Mouse (Mus musculus) liver, postnatal 0 days (tissue): ENCODE results near the gene Fgr. TPM values are rescaled to one million over a fixed set of nuclear protein-coding genes. Genes with fewer than 3 reads are reported as not detected.
A peak's percentile ranks its signal among the peaks of the same experiment; 100 is the strongest.

ENCODE experiments used
- ATAC-seq: fragments of 200-750 bp; cut with Nextera tagmentation; 2 replicates; pipeline ENCODE4 v1.8.0; 2017; ENCODE audit warnings: mild to moderate bottlenecking, moderate library complexity
- DNase-seq: peaks from one replicate; pipeline ENCODE4 v3.0.0-alpha.2; 2016
- H3K27ac ChIP-seq: fragments of 300-500 bp; sonication (generic); 2 replicates; pipeline ENCODE4 v1.5.1; 2014; ENCODE audit warnings: antibody characterized with exemption, moderate library complexity, mild to moderate bottlenecking, low read depth
- H3K27me3 ChIP-seq: fragments of 300-500 bp; sonication (generic); 2 replicates; pipeline ENCODE4 v1.6.1; 2014; ENCODE audit warnings: low read length, control low read depth, mixed read lengths; ENCODE audit not compliant: insufficient read depth
- H3K36me3 ChIP-seq: fragments of 300-500 bp; sonication (generic); replicated peaks from 2 replicates; pipeline ENCODE4 v1.6.1; 2014; ENCODE audit warnings: mild to moderate bottlenecking, control low read depth, low read length, moderate library complexity, mixed read lengths; ENCODE audit not compliant: insufficient read depth
- H3K4me1 ChIP-seq: fragments of 300-500 bp; sonication (generic); 2 replicates; pipeline ENCODE4 v1.6.1; 2014; ENCODE audit warnings: antibody characterized with exemption, mild to moderate bottlenecking, control low read depth; ENCODE audit not compliant: insufficient read depth
- H3K4me2 ChIP-seq: fragments of 300-500 bp; sonication (generic); 2 replicates; pipeline ENCODE4 v1.6.1; 2014; ENCODE audit warnings: low read depth, mild to moderate bottlenecking, low read length, moderate library complexity, mixed read lengths
- H3K4me3 ChIP-seq: fragments of 300-500 bp; sonication (generic); 2 replicates; pipeline ENCODE4 v1.5.1; 2014; ENCODE audit warnings: low read depth, low read length
- H3K9ac ChIP-seq: fragments of 300-500 bp; sonication (generic); replicated peaks from 2 replicates; pipeline ENCODE4 v1.6.1; 2014; ENCODE audit warnings: mild to moderate bottlenecking, moderate library complexity
- H3K9me3 ChIP-seq: fragments of 300-500 bp; sonication (generic); 2 replicates; pipeline ENCODE4 v1.6.1; 2016; ENCODE audit warnings: mild to moderate bottlenecking, control low read depth, low read length, mixed read lengths
- CTCF ChIP-seq: sonication (generic); IDR thresholded peaks from 2 replicates; pipeline ENCODE4 v1.5.1; 2016; ENCODE audit warnings: antibody characterized with exemption, low read depth
- EP300 ChIP-seq: IDR thresholded peaks from 2 replicates; pipeline ENCODE4 v1.6.1; 2016; ENCODE audit warnings: antibody characterized with exemption, low read depth, mild to moderate bottlenecking
- WGBS: fragments of 180-500 bp; shearing (Covaris S2); extraction: QIAGEN DNeasy Blood & Tissue Kit; methylation state at CpG from one replicate; pipeline ENCODE4 v1.1.7; 2014; ENCODE audit not compliant: insufficient replicate concordance; 5-methylcytosine and 5-hydroxymethylcytosine counted together
- polyA plus RNA-seq: library from polyadenylated mRNA; unstranded; fragments of >200 nt; fragmentation: Nextera tagmentation; extraction: Ambion mirVana; gene quantifications from 2 replicates; pipeline ENCODE4 v1.2.1, GENCODE M21; 2015

The Fgr gene
- polyA plus RNA-seq, 1 experiment from 2014 or later = 4.0 TPM

DNA sequence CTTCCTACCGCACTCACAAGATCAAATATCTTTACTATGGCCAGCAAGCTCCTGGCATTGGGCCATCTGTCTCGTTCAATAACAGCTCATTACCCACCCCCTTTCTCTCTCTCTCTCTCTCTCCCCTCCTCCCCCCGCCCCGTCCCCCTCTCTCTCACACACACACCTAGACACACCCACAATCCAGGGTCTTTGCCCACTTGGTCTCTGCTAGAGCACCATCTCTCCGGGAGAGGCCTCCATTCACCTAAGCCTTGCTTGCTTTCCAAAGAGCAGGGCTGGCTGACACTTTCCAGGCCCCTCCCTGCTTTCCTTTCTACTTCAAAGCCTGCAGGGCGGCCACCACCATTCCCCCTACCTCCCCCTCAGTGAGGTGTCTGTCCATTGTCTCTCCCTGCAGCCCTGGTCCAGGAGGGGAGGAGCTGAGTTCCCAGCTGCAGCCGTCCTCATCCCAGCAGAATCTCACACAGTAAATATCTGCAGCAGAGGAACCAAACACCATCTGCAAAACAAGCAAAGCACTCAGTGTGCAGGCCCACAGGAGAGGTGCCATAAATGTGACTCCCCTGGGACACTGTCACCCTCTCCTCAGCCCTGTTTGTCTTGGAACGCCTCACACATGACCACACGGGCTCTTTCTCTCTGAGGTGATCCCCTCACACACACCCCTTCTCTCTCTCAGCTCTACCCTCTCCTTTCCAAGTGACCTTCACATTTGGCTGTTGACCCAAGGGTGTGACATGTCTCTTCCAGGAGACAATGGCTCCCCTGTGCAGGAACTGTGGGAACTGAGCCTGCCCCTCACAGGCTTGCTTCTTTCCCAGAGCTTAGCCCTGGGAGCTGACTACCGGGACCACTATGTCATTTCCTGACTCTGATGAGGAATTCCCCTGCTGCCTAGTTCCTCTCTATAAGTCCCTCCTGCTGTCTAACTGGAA lies 14.9 kb upstream of the Fgr start:
- Histone ChIP-seq H3K9ac (no peak overlapping the region), H3K36me3 (no peaks in the 10 kb centered on the region), H3K4me1 (peaks cover 28% of the 10 kb centered on the region), H3K27ac (peak overlapping the region; percentile 79), H3K9me3 (no peaks in the 10 kb centered on the region), H3K27me3 (no peaks in the 10 kb centered on the region), H3K4me2 (no peak overlapping the region), H3K4me3 (no peak overlapping the region)
- DNase-seq (no peak), ATAC-seq (peak; percentile 17; the same call in 1 of the 2 replicates)
- TF ChIP-seq EP300 (no peak), CTCF (no peak)
- WGBS = 42% methylated on average over 10 of the region's 10 CpGs

DNA sequence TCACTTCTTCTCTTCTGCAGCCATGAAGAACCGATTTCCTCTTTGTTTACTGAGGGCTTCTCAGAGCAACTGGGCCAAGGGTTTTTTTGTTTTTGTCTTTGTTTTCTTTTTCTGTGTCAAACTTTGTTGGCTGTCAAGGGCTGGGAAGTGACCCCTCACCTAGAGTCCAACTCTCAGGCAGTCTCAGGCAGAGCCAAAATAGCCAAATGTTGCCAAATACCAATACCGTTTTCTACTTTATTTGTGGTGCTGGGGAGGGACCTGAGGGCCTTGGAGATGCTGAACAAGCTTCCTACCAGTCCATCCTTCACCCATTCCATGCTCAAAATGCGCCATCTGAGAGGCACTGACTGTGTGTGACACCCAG lies 14.2 kb upstream of the Fgr start:
- no peak for TF ChIP-seq CTCF
- no peak for TF ChIP-seq EP300
- H3K4me2 ChIP-seq = no peak overlapping the region
- no peaks in the 10 kb centered on the region for H3K9me3 ChIP-seq
- no peak for DNase-seq
- peak overlapping the region; percentile 79 for H3K27ac ChIP-seq
- 46% methylated on average over 3 of the region's 3 CpGs for WGBS
- H3K27me3 ChIP-seq = no peaks in the 10 kb centered on the region
- peaks cover 28% of the 10 kb centered on the region for H3K4me1 ChIP-seq
- peak; percentile 78 for ATAC-seq
- H3K36me3 ChIP-seq = no peaks in the 10 kb centered on the region
- no peak overlapping the region for H3K4me3 ChIP-seq
- no peak overlapping the region for H3K9ac ChIP-seq

DNA sequence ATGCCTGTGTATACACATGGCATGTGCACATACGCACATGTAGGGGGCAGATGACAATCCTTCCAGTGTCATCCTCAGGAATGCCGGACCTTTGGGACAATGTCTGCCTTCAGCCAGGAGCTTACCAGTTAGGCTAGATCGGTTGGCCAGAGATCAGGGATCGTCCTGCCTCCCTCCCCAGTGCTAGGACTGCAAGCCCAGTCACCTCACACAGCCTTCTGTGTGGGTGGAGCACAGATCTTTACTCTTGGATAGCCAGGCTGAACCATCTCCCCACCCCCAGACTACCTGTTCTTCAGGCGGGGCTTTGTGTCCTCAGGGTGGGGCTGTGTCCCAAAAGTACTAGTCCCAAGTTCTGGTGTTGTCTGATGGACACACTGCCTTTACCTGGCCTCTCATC lies 13.6 kb upstream of the Fgr start:
- no peaks in the 10 kb centered on the region for H3K27me3 ChIP-seq
- DNase-seq = no peak
- no peak overlapping the region for H3K4me3 ChIP-seq
- H3K9me3 ChIP-seq = no peaks in the 10 kb centered on the region
- H3K9ac ChIP-seq = no peak overlapping the region
- ATAC-seq = no peak; the same call in 1 of the 2 replicates
- no peak overlapping the region for H3K4me2 ChIP-seq
- peaks cover 28% of the 10 kb centered on the region for H3K4me1 ChIP-seq
- TF ChIP-seq CTCF (no peak), EP300 (no peak)
- WGBS = 51% methylated on average over 5 of the region's 5 CpGs
- peak overlapping the region; percentile 79 for H3K27ac ChIP-seq
- H3K36me3 ChIP-seq = no peaks in the 10 kb centered on the region

DNA sequence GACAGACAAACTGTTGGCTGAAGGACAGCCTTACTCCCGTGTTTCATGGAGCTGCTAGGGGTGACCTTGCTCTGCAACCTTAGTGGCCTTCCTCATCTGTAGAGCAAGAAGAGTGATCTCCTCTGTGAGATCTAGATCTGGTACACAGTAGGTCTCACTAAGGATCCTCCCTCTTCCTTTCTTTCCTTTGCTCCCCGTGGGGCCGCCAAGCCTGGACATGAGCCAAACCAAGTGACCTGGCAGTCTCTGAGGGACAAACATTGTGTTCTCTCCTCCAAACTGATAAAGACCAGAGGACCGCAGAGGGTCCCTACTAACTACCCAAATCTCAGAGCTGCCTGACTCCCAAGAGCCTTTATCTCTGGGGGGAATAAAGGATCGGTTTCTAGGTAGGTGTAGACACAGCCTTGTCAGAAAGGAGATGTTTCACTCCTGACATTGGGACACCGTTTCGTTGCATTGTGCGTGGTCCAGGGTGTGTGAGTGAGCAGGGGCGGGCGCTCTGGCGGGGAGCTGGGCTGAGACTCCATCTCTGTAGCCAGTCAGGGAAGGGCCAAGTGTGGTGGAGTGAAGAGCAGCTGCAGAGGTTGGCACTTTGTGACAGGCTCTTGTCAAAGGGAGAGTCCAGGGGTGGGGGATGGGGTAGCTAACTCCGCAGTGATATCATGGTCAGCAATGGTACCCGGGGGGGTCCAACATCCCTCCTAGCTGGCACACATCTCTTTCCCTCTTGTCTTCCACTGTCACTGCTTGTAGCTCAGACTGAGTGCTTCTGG lies 12.8 kb upstream of the Fgr start:
- Histone ChIP-seq H3K27ac (peak overlapping the region; percentile 79), H3K9ac (no peak overlapping the region), H3K4me1 (peaks cover 28% of the 10 kb centered on the region), H3K4me2 (no peak overlapping the region; the same call in 1 of the 2 replicates), H3K4me3 (no peak overlapping the region), H3K36me3 (no peaks in the 10 kb centered on the region), H3K27me3 (no peaks in the 10 kb centered on the region), H3K9me3 (no peaks in the 10 kb centered on the region)
- 0 out of 2 replicates have a peak, but pooled peaks have one; percentile 14 for ATAC-seq
- 46% methylated on average over 13 of the region's 13 CpGs for WGBS
- no peak for TF ChIP-seq EP300
- TF ChIP-seq CTCF = no peak
- DNase-seq = peak; percentile 62

DNA sequence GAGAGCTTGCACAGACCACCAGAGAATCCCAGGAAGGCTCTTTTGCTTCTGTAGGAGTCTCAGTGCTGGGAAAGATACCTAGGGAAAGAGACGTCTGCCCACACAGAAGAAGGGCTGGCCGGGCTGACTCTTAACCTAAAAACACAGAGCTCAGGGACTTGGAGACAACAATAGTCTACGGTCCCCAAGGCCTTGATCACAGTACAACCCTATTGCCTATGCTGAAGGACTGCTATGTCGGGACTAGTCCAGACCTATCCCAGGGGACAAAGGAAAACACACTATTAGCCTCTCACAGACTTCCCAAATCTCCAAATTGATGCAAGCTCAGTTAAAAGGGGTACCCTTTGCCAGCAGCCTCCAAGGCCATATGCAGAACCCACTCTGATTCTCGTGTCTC lies 12.0 kb upstream of the Fgr start:
- no peak for TF ChIP-seq CTCF
- TF ChIP-seq EP300 = no peak
- ATAC-seq (no peak), DNase-seq (no peak)
- H3K27ac ChIP-seq = peak overlapping the region; percentile 11; the same call in 1 of the 2 replicates
- 77% methylated on average over 5 of the region's 5 CpGs for WGBS
- no peak overlapping the region for H3K4me3 ChIP-seq
- H3K4me1 ChIP-seq = peaks cover 28% of the 10 kb centered on the region
- no peak overlapping the region for H3K4me2 ChIP-seq
- no peaks in the 10 kb centered on the region for H3K36me3 ChIP-seq
- no peak overlapping the region for H3K9ac ChIP-seq
- no peaks in the 10 kb centered on the region for H3K9me3 ChIP-seq
- H3K27me3 ChIP-seq = no peaks in the 10 kb centered on the region

DNA sequence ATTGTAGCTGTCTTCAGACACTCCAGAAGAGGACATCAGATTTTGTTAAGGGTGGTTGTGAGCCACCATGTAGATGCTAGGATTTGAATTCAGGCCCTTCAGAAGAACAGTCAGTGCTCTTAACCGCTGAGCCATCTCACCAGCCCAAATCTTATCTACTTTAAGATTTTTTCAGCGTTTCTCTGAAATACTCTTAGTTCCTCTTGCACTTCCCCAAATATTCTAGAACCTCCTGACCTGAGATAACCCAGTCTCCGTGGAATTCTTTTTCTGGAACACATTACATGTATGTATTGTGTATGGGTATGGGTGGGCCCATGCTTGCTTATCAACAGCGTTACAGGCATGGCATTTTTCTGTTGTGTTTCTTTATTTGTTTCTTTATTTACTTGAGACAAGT lies 11.3 kb upstream of the Fgr start:
- 48% methylated on average over 4 of the region's 4 CpGs for WGBS
- no peak overlapping the region for H3K4me2 ChIP-seq

More for the DNA sequence above, 11.3 kb upstream of the Fgr start:
- Histone ChIP-seq H3K9ac (no peak overlapping the region), H3K4me3 (no peak overlapping the region), H3K27me3 (no peaks in the 10 kb centered on the region), H3K4me1 (peaks cover 28% of the 10 kb centered on the region), H3K27ac (no peak overlapping the region), H3K9me3 (no peaks in the 10 kb centered on the region), H3K36me3 (no peaks in the 10 kb centered on the region)
- TF ChIP-seq EP300 (no peak), CTCF (no peak)
- no peak for ATAC-seq
- no peak for DNase-seq
